Mouse (Mus musculus): ENCODE measurements around the gene Wwc2.

DNA sequence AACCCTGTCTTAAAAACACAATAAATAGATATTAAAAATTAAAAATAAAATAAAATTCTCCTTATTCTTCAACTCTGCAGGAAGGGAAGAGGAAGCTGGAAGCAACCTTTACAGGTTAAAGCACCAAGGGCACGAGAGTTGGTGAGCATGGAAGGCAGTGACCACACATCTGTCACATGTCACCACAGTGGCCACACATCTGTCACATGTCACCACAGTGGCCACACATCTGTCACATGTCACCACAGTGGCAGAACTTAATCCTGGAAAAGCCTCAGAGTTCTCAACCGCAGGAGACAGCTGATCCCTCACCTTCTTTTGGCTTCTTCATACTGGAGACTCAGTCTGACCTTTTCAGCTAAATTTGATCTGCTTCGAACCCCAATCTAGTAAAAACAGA lies 112.2 kb downstream of the Wwc2 start:
- TF ChIP-seq POLR2A (IDR thresholded peaks at IDR 0.05; ENCODE audit: insufficient read length, low read depth), result no peak
- TF ChIP-seq MAX (IDR thresholded peaks at IDR 0.05; ENCODE audit: low read depth), result no peak
- peak in 2 of 3 experiments; percentile 39 to 64 for TF ChIP-seq MYOG (IDR thresholded peaks at IDR 0.05; ENCODE audit: control insufficient read depth in 1 of 3, insufficient read depth in 1 of 3, insufficient read length in 2 of 3, low read depth in 2 of 3)
- TF ChIP-seq MYOD1 (IDR thresholded peaks at IDR 0.05; ENCODE audit: control insufficient read depth in 1 of 3, insufficient read length in 2 of 3, low read depth in 2 of 3), result peak in 2 of 3 experiments; percentile 29 to 59
- no peak for TF ChIP-seq USF1 (IDR thresholded peaks at IDR 0.05; ENCODE audit: low read depth)
- TF ChIP-seq POLR2AphosphoS2 (IDR thresholded peaks at IDR 0.05; ENCODE audit: insufficient read length, low read depth), result no peak
- no peak for TF ChIP-seq REST (IDR thresholded peaks at IDR 0.05; ENCODE audit: insufficient read depth, insufficient read length)

Data from myocyte (in vitro differentiated cells).